In genomic region chr10:14195778-14196650, GRCm38 (mm10) we compare ENCODE assay signal across 11 mouse cellular contexts.
DNase-seq lines count a peak whose midpoint lies in the region; ATAC-seq and TF ChIP-seq lines count a peak whose summit lies in the region.
"Had no signal": no experiment of that assay in that cellular context is flagged by ENCODE, and none has a peak within 500 bp of the region (broad histone marks: within the 10 kb centered on the region; RNA-seq: fewer than 3 reads in every experiment).

No protein-coding gene starts in this region.

- H3K4me3 ChIP-seq in embryonic facial prominence, embryonic 14.5 days (ENCODE audit: low read depth, low read length), result no peak overlapping the region
- no peak overlapping the region for H3K4me3 ChIP-seq in embryonic facial prominence, embryonic 10.5 days
- no peak overlapping the region for H3K4me3 ChIP-seq in forebrain, postnatal 0 days (ENCODE audit: low read depth, low read length)
- H3K4me3 ChIP-seq in midbrain, embryonic 13.5 days (replicated peaks), result no peak overlapping the region
- H3K4me3 ChIP-seq: embryonic facial prominence, embryonic 13.5 days; liver, embryonic 15.5 days had no signal

- TF ChIP-seq CTCF in forebrain, postnatal 0 days (IDR thresholded peaks at IDR 0.05; ENCODE audit: low read depth), result no peak

- no peaks in the 10 kb centered on the region for H3K4me1 ChIP-seq in embryonic facial prominence, embryonic 14.5 days (ENCODE audit: control insufficient read depth, insufficient read depth, low read length)
- H3K4me1 ChIP-seq in embryonic facial prominence, embryonic 10.5 days, result no peaks in the 10 kb centered on the region
- peaks cover 20% of the 10 kb centered on the region; the same call in 1 of the 2 replicates for H3K4me1 ChIP-seq in forebrain, postnatal 0 days (ENCODE audit: insufficient read depth)
- peaks cover 21% of the 10 kb centered on the region for H3K4me1 ChIP-seq in midbrain, embryonic 13.5 days (replicated peaks)
- H3K4me1 ChIP-seq: liver, embryonic 15.5 days had no signal

- H3K27ac ChIP-seq in embryonic facial prominence, embryonic 14.5 days (replicated peaks; ENCODE audit: low read depth, low read length), result no peak overlapping the region
- no peak overlapping the region for H3K27ac ChIP-seq in embryonic facial prominence, embryonic 10.5 days (replicated peaks)
- H3K27ac ChIP-seq in forebrain, postnatal 0 days (ENCODE audit: low read depth, low read length), result peak overlapping the region; percentile 78
- 0 out of 2 replicates have a peak overlapping the region, but pooled peaks have one; percentile 40 for H3K27ac ChIP-seq in midbrain, embryonic 13.5 days
- H3K27ac ChIP-seq: embryonic facial prominence, embryonic 13.5 days; liver, embryonic 15.5 days had no signal

- no peaks in the 10 kb centered on the region for H3K27me3 ChIP-seq in embryonic facial prominence, embryonic 14.5 days (replicated peaks; ENCODE audit: control insufficient read depth, insufficient read depth, low read length)
- H3K27me3 ChIP-seq in embryonic facial prominence, embryonic 10.5 days (replicated peaks; ENCODE audit: low read depth, poor library complexity, severe bottlenecking), result no peaks in the 10 kb centered on the region
- no peaks in the 10 kb centered on the region for H3K27me3 ChIP-seq in forebrain, postnatal 0 days (ENCODE audit: insufficient read depth, low read length)
- no peaks in the 10 kb centered on the region for H3K27me3 ChIP-seq in midbrain, embryonic 13.5 days
- H3K27me3 ChIP-seq: embryonic facial prominence, embryonic 13.5 days; liver, embryonic 15.5 days had no signal

- no peak overlapping the region for H3K4me2 ChIP-seq in embryonic facial prominence, embryonic 14.5 days (ENCODE audit: low read depth, low read length)
- no peak overlapping the region for H3K4me2 ChIP-seq in forebrain, postnatal 0 days (ENCODE audit: low read depth)
- H3K4me2 ChIP-seq in midbrain, embryonic 13.5 days (replicated peaks), result peak overlapping the region; percentile 17; the same call in 1 of the 2 replicates
- H3K4me2 ChIP-seq: embryonic facial prominence, embryonic 13.5 days; liver, embryonic 15.5 days had no signal

- H3K9ac ChIP-seq in embryonic facial prominence, embryonic 14.5 days (ENCODE audit: low read depth, low read length), result no peak overlapping the region
- peak overlapping the region; percentile 1; the same call in 1 of the 2 replicates for H3K9ac ChIP-seq in forebrain, postnatal 0 days
- peak overlapping the region; percentile 34; the same call in 1 of the 2 replicates for H3K9ac ChIP-seq in midbrain, embryonic 13.5 days (replicated peaks)
- H3K9ac ChIP-seq: embryonic facial prominence, embryonic 13.5 days; liver, embryonic 15.5 days had no signal

- no peak for ATAC-seq in embryonic facial prominence, embryonic 14.5 days (ENCODE audit: low read depth)
- peak; percentile 81 for ATAC-seq in forebrain, postnatal 0 days
- peak; percentile 86 for ATAC-seq in midbrain, embryonic 13.5 days

- 67% methylated on average over 17 of the region's 17 CpGs for WGBS in embryonic facial prominence, embryonic 14.5 days
- WGBS in embryonic facial prominence, embryonic 10.5 days, result 78% methylated on average over 17 of the region's 17 CpGs
- 41% methylated on average over 17 of the region's 17 CpGs for WGBS in forebrain, postnatal 0 days
- 48% methylated on average over 17 of the region's 17 CpGs for WGBS in midbrain, embryonic 13.5 days

- DNase-seq in embryonic facial prominence, embryonic 14.5 days (ENCODE audit: low spot score), result peak; percentile 41
- DNase-seq in embryonic facial prominence, embryonic 10.5 days (ENCODE audit: low spot score), result no peak
- peak; percentile 86 for DNase-seq in forebrain, postnatal 0 days
- DNase-seq in kidney, postnatal 25 days, result peak; percentile 18 to 58
- DNase-seq in heart, postnatal 4 days, result no peak
- no peak for DNase-seq in retina, postnatal 1 day
- no peak for DNase-seq in urinary bladder, postnatal 25 days (ENCODE audit: low spot score)
- DNase-seq: heart, postnatal 36 days had no signal

- H3K9me3 ChIP-seq in embryonic facial prominence, embryonic 14.5 days (ENCODE audit: control insufficient read depth, low read length), result no peaks in the 10 kb centered on the region
- H3K9me3 ChIP-seq in embryonic facial prominence, embryonic 10.5 days, result no peaks in the 10 kb centered on the region
- no peaks in the 10 kb centered on the region for H3K9me3 ChIP-seq in forebrain, postnatal 0 days (ENCODE audit: low read length)
- H3K9me3 ChIP-seq in midbrain, embryonic 13.5 days, result no peaks in the 10 kb centered on the region
- H3K9me3 ChIP-seq: embryonic facial prominence, embryonic 13.5 days; liver, embryonic 15.5 days had no signal

- H3K36me3 ChIP-seq in embryonic facial prominence, embryonic 14.5 days (ENCODE audit: control insufficient read depth, insufficient read depth, low read length), result no peaks in the 10 kb centered on the region
- H3K36me3 ChIP-seq in embryonic facial prominence, embryonic 10.5 days (replicated peaks), result no peaks in the 10 kb centered on the region
- no peaks in the 10 kb centered on the region for H3K36me3 ChIP-seq in forebrain, postnatal 0 days (ENCODE audit: insufficient read depth)
- H3K36me3 ChIP-seq in midbrain, embryonic 13.5 days, result no peaks in the 10 kb centered on the region
- H3K36me3 ChIP-seq: embryonic facial prominence, embryonic 13.5 days; liver, embryonic 15.5 days had no signal

Comparison
In these comparisons a context has a peak if more than half of its experiments do, and no peak if none do; other contexts are left out.
1. DNase-seq: peak in embryonic facial prominence, embryonic 14.5 days (single experiment), forebrain, postnatal 0 days (single experiment) and kidney, postnatal 25 days (2 of 2); none in embryonic facial prominence, embryonic 10.5 days (single experiment), heart, postnatal 4 days (single experiment), retina, postnatal 1 day (single experiment) and urinary bladder, postnatal 25 days (single experiment).
2. H3K27ac ChIP-seq: peak in forebrain, postnatal 0 days (single experiment) and midbrain, embryonic 13.5 days (single experiment); none in embryonic facial prominence, embryonic 14.5 days (single experiment) and embryonic facial prominence, embryonic 10.5 days (single experiment).